Mouse (Mus musculus) brain, adult 10 weeks (tissue): ENCODE data around the gene Prmt6. TPM values are rescaled to one million over a fixed set of nuclear protein-coding genes. Genes with fewer than 3 reads are reported as not detected.

Experiments used
- polyA plus RNA-seq: library from polyadenylated mRNA; stranded (reverse); fragments of 350-450 nt; fragmentation: Illumina TruSeq; extraction: RNeasy Lipid Tissue Mini Kit (QIAGEN cat#74804); gene quantifications from one replicate; pipeline ENCODE4 v1.2.3, GENCODE M21; 2015; ENCODE audit warnings: low read depth, low replicate concordance

Gene Prmt6
- 12.1 TPM for polyA plus RNA-seq

DNA sequence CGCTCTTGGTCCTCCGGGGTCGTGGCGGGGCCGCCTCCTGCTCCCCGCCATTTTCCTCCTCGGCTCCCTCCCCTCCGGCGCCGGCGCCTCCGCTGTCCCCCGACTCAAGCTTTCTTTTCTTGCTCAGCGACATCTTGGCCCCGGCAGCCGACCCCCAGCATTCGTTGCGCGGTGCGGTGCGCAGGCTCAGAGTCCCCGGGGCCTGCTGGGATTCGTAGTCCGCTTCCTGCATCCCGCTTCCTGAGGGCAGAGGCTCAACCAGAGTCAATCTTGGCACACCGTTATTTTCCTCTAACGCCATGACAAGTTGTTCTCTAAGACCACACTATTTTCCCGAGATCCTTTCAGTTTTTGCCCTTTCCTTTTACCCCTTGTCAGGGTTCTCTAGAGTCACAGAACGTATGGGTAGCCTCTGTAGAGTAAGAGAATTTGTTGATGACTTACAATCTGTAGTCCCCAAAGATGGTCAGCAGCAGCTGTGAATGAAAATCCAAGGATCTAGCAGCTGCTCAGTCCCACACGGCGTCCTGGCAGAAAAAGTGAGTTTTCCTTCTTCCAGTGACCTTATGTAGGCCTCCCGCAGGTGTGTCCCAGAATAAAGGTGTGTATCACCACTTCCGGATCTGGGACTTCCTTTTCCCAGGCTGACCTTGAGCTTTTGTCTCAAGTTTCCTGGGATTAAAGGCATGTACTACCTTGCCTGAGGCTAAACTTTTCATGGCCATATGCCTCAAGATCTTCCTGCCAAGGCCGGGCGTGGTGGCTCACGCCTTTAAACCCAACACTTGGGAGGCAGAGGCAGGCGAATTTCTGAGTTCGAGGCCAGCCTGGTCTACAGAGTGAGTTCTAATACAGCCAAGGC lies at the start of gene Prmt6:
Gene Prmt6, minus strand, starts transcription at position 160 of the 862 bp plus-strand sequence.

Other genes with a start within 250 kb of the Prmt6 start
- 35.0 TPM for gene Ntng1, start 107.0 kb downstream of the Prmt6 start, polyA plus RNA-seq